ENCODE assay signal across 26 mouse cellular contexts in genomic region chr10:52353184-52353583, GRCm38 (mm10). TPM values are rescaled to one million over a fixed set of nuclear protein-coding genes. Genes with fewer than 3 reads are reported as not detected.
A peak's percentile ranks its signal among the peaks of the same experiment; 100 is the strongest.
DNase-seq lines count a peak whose midpoint lies in the region; ATAC-seq and TF ChIP-seq lines count a peak whose summit lies in the region.
"Had no signal": no experiment of that assay in that cellular context is flagged by ENCODE, and none has a peak within 500 bp of the region (broad histone marks: within the 10 kb centered on the region; RNA-seq: fewer than 3 reads in every experiment).

No protein-coding gene starts in this region.

- no peak overlapping the region for H3K9ac ChIP-seq in midbrain, postnatal 0 days (replicated peaks; ENCODE audit: low read length, poor library complexity, severe bottlenecking)
- no peak overlapping the region for H3K9ac ChIP-seq in midbrain, embryonic 15.5 days
- H3K9ac ChIP-seq: liver, embryonic 12.5 days had no signal

- peaks cover 11% of the 10 kb centered on the region for H3K36me3 ChIP-seq in kidney, adult 2 months (ENCODE audit: control insufficient read depth, insufficient read depth, low read length)
- H3K36me3 ChIP-seq in midbrain, postnatal 0 days (ENCODE audit: insufficient read depth, low read length), result peaks cover 13% of the 10 kb centered on the region
- H3K36me3 ChIP-seq in midbrain, embryonic 15.5 days (replicated peaks), result peaks cover 23% of the 10 kb centered on the region
- peaks cover 72% of the 10 kb centered on the region for H3K36me3 ChIP-seq in embryonic facial prominence, embryonic 10.5 days (replicated peaks)

- no peak overlapping the region for H3K27ac ChIP-seq in kidney, adult 2 months (ENCODE audit: insufficient read depth, low read depth, low read length)
- H3K27ac ChIP-seq in midbrain, postnatal 0 days (ENCODE audit: low read depth, low read length), result no peak overlapping the region
- H3K27ac ChIP-seq in midbrain, embryonic 15.5 days, result no peak overlapping the region
- H3K27ac ChIP-seq in embryonic facial prominence, embryonic 10.5 days (replicated peaks), result no peak overlapping the region
- H3K27ac ChIP-seq: heart, embryonic 10.5 days; liver, embryonic 12.5 days; macrophage had no signal

- ATAC-seq in midbrain, postnatal 0 days (ENCODE audit: low FRiP score), result no peak
- ATAC-seq in midbrain, embryonic 15.5 days (replicated peaks), result no peak
- ATAC-seq: CD4-positive, CD25-positive, alpha-beta regulatory T cell, adult 4 months; forebrain, embryonic 16.5 days; liver, embryonic 12.5 days; Patski had no signal

- no peaks in the 10 kb centered on the region for H3K4me1 ChIP-seq in kidney, adult 2 months (ENCODE audit: control insufficient read depth, insufficient read depth, low read length)
- no peaks in the 10 kb centered on the region for H3K4me1 ChIP-seq in midbrain, postnatal 0 days (ENCODE audit: insufficient read depth, low read length)
- H3K4me1 ChIP-seq in midbrain, embryonic 15.5 days, result no peaks in the 10 kb centered on the region
- H3K4me1 ChIP-seq in embryonic facial prominence, embryonic 10.5 days, result no peaks in the 10 kb centered on the region
- H3K4me1 ChIP-seq: heart, embryonic 10.5 days; liver, embryonic 12.5 days had no signal

- H3K4me2 ChIP-seq in midbrain, postnatal 0 days (ENCODE audit: low read depth, low read length, poor library complexity, severe bottlenecking), result no peak overlapping the region
- H3K4me2 ChIP-seq in midbrain, embryonic 15.5 days, result no peak overlapping the region
- H3K4me2 ChIP-seq: liver, embryonic 12.5 days had no signal

- H3K27me3 ChIP-seq in kidney, adult 2 months (replicated peaks; ENCODE audit: control insufficient read depth, insufficient read depth, low read length), result no peaks in the 10 kb centered on the region
- H3K27me3 ChIP-seq in midbrain, postnatal 0 days (ENCODE audit: insufficient read depth, low read length), result no peaks in the 10 kb centered on the region
- no peaks in the 10 kb centered on the region for H3K27me3 ChIP-seq in midbrain, embryonic 15.5 days (replicated peaks)
- no peaks in the 10 kb centered on the region for H3K27me3 ChIP-seq in embryonic facial prominence, embryonic 10.5 days (replicated peaks; ENCODE audit: low read depth, poor library complexity, severe bottlenecking)
- H3K27me3 ChIP-seq: liver, embryonic 12.5 days; Patski had no signal

- H3K9me3 ChIP-seq in midbrain, postnatal 0 days (ENCODE audit: low read length), result no peaks in the 10 kb centered on the region
- H3K9me3 ChIP-seq in midbrain, embryonic 15.5 days, result no peaks in the 10 kb centered on the region
- no peaks in the 10 kb centered on the region for H3K9me3 ChIP-seq in embryonic facial prominence, embryonic 10.5 days
- H3K9me3 ChIP-seq: heart, embryonic 10.5 days; liver, embryonic 12.5 days had no signal

- TF ChIP-seq POLR2A in kidney, adult 2 months (IDR thresholded peaks at IDR 0.05; ENCODE audit: low read depth, low read length), result no peak

- no peak overlapping the region for H3K4me3 ChIP-seq in kidney, adult 2 months (ENCODE audit: insufficient read depth, low read depth, low read length)
- H3K4me3 ChIP-seq in midbrain, postnatal 0 days (ENCODE audit: low read depth, low read length), result no peak overlapping the region
- no peak overlapping the region for H3K4me3 ChIP-seq in midbrain, embryonic 15.5 days
- H3K4me3 ChIP-seq in embryonic facial prominence, embryonic 10.5 days, result no peak overlapping the region
- H3K4me3 ChIP-seq: heart, embryonic 10.5 days; liver, embryonic 12.5 days had no signal

- DNase-seq in kidney, postnatal 4 days, result peak; percentile 27 to 37
- DNase-seq in kidney, adult 2 months, result no peak
- DNase-seq in midbrain, postnatal 0 days (ENCODE audit: low spot score), result no peak
- peak; percentile 77 for DNase-seq in R1 (ENCODE audit: low read depth, low spot score)
- DNase-seq in embryonic facial prominence, embryonic 10.5 days (ENCODE audit: low spot score), result peak; percentile 16
- no peak for DNase-seq in thymus, postnatal 14 days
- DNase-seq in thymus, postnatal 10 days (ENCODE audit: low spot score in 2 of 2), result no peak
- DNase-seq: adrenal gland, adult 2 months; cerebellum, adult 18-20 months; heart, postnatal 14 days; right cerebral cortex, adult 18-20 months; thymus, postnatal 25 days had no signal

- no peak; the same call in 1 of the 2 replicates for TF ChIP-seq CTCF in kidney, adult 2 months (conservative IDR thresholded peaks at IDR 0.05; ENCODE audit: insufficient read depth, insufficient read length, low read depth, low read length)
- TF ChIP-seq CTCF in midbrain, postnatal 0 days (IDR thresholded peaks at IDR 0.05), result peak; percentile 24

- 71% methylated on average over 9 of the region's 9 CpGs for WGBS in kidney, adult 2 months
- 74% methylated on average over 9 of the region's 9 CpGs for WGBS in midbrain, postnatal 0 days
- WGBS in midbrain, embryonic 15.5 days, result 74% methylated on average over 9 of the region's 9 CpGs
- 73% methylated on average over 9 of the region's 9 CpGs for WGBS in embryonic facial prominence, embryonic 10.5 days

RNA-seq across cellular contexts. Expression of gene Gm26741, which starts 5.4 kb away (rescaled TPM):
- not detected in 2 replicates for polyA plus RNA-seq in kidney, adult 2 months (2012; rRNA removed)
- not detected in 2 replicates for total RNA-seq in midbrain, postnatal 0 days (2014; rRNA removed)
- polyA plus RNA-seq in midbrain, postnatal 0 days (2015; fragmentation: Nextera tagmentation; extraction: Ambion mirVana), result not detected in 2 replicates
- not detected in 2 replicates for polyA plus RNA-seq in midbrain, embryonic 15.5 days (2015; fragmentation: Nextera tagmentation; extraction: Ambion mirVana)
- polyA plus RNA-seq in embryonic facial prominence, embryonic 10.5 days (2016; fragmentation: Nextera tagmentation; extraction: Ambion mirVana), result not detected in 2 replicates
- total RNA-seq: adrenal gland, adult 2 months; gastrocnemius, adult 8-10 months; heart, postnatal 14 days; layer of hippocampus, postnatal 14 days; left cerebral cortex, postnatal 25 days; monocyte, adult 5-6 weeks had no signal
- polyA plus RNA-seq: adrenal gland, adult 2 months; CD4-positive, CD25-positive, alpha-beta regulatory T cell, adult 4 months; forebrain, embryonic 16.5 days; heart, embryonic 10.5 days; kidney, embryonic 16.5 days; liver, embryonic 12.5 days; macrophage; neural tube, embryonic 14.5 days; Patski; stomach, embryonic 14.5 days had no signal

RNA-seq across cellular contexts. Expression of gene Gopc, which starts 28.7 kb away (rescaled TPM):
- 5.4 and 8.5 TPM in 2 replicates for polyA plus RNA-seq in kidney, adult 2 months (2012; rRNA removed)
- total RNA-seq in midbrain, postnatal 0 days (2014; rRNA removed), result 18.0 and 20.2 TPM in 2 replicates
- polyA plus RNA-seq in midbrain, postnatal 0 days (2015; fragmentation: Nextera tagmentation; extraction: Ambion mirVana), result 21.8 and 23.1 TPM in 2 replicates
- 26.1 and 26.5 TPM in 2 replicates for polyA plus RNA-seq in midbrain, embryonic 15.5 days (2015; fragmentation: Nextera tagmentation; extraction: Ambion mirVana)
- 18.3 and 19.6 TPM in 2 replicates for polyA plus RNA-seq in embryonic facial prominence, embryonic 10.5 days (2016; fragmentation: Nextera tagmentation; extraction: Ambion mirVana)

RNA-seq across cellular contexts. Expression of gene Nepn, which starts 35.6 kb away (rescaled TPM):
- polyA plus RNA-seq in kidney, adult 2 months (2012; rRNA removed), result 27.7 and 29.6 TPM in 2 replicates
- total RNA-seq in midbrain, postnatal 0 days (2014; rRNA removed), result not detected in 2 replicates
- polyA plus RNA-seq in midbrain, postnatal 0 days (2015; fragmentation: Nextera tagmentation; extraction: Ambion mirVana), result not detected in 2 replicates
- polyA plus RNA-seq in midbrain, embryonic 15.5 days (2015; fragmentation: Nextera tagmentation; extraction: Ambion mirVana), result not detected in 2 replicates
- not detected in 2 replicates for polyA plus RNA-seq in embryonic facial prominence, embryonic 10.5 days (2016; fragmentation: Nextera tagmentation; extraction: Ambion mirVana)
- total RNA-seq: layer of hippocampus, postnatal 14 days; left cerebral cortex, postnatal 25 days; monocyte, adult 5-6 weeks had no signal
- polyA plus RNA-seq: CD4-positive, CD25-positive, alpha-beta regulatory T cell, adult 4 months; forebrain, embryonic 16.5 days; macrophage; neural tube, embryonic 14.5 days; Patski had no signal

Comparison
In these comparisons a context has a peak if more than half of its experiments do, and no peak if none do; other contexts are left out.
1. DNase-seq: peak in kidney, postnatal 4 days (2 of 2), R1 (single experiment) and embryonic facial prominence, embryonic 10.5 days (single experiment); none in kidney, adult 2 months (single experiment), midbrain, postnatal 0 days (single experiment), thymus, postnatal 14 days (single experiment) and thymus, postnatal 10 days (0 of 2).
2. RNA of gene Nepn, which starts 35.6 kb away (polyA plus RNA-seq): 27.7 to 29.6 TPM in kidney, adult 2 months; not detected in midbrain, postnatal 0 days, not detected in midbrain, embryonic 15.5 days and not detected in embryonic facial prominence, embryonic 10.5 days; every median in the first group is over 10 times any median in the second.